Mouse (Mus musculus) bone marrow, adult 2 months (tissue): ENCODE data around the gene Psma5. TPM values are rescaled to one million over a fixed set of nuclear protein-coding genes. Genes with fewer than 3 reads are reported as not detected.

Experiments used
- H3K27ac ChIP-seq: fragments of 200-500 bp; 2 replicates; pipeline ENCODE4 v1.5.1; 2012; ENCODE audit warnings: low read depth, mild to moderate bottlenecking, control low read depth, inconsistent platforms, low read length; ENCODE audit not compliant: control insufficient read depth, poor library complexity, insufficient read depth
- H3K4me1 ChIP-seq: fragments of 200-500 bp; 2 replicates; pipeline ENCODE4 v1.6.1; 2011; ENCODE audit warnings: low read length; ENCODE audit not compliant: control insufficient read depth, insufficient read depth
- H3K4me3 ChIP-seq: fragments of 200-500 bp; replicated peaks from 2 replicates; pipeline ENCODE3; 2011; ENCODE audit warnings: mild to moderate bottlenecking, low read depth, low read length, control low read depth; ENCODE audit not compliant: control insufficient read depth
- CTCF ChIP-seq: fragments of 200-500 bp; IDR thresholded peaks from 2 replicates; pipeline ENCODE4 v1.5.1; 2011; ENCODE audit warnings: low read length, control low read depth; ENCODE audit not compliant: control insufficient read depth, insufficient read depth
- POLR2A ChIP-seq: fragments of 200-500 bp; IDR thresholded peaks from 2 replicates; pipeline ENCODE4 v1.6.1; 2011; ENCODE audit warnings: low read depth, mild to moderate bottlenecking, control low read depth, low read length, borderline replicate concordance; ENCODE audit not compliant: control insufficient read depth
- WGBS: fragments of 180-500 bp; shearing (Covaris S2); methylation state at CpG from one replicate; pipeline ENCODE4 v1.1.7; 2018; 5-methylcytosine and 5-hydroxymethylcytosine counted together
- polyA plus RNA-seq: library from polyadenylated mRNA; stranded (reverse); fragments of >200 nt; gene quantifications from 2 replicates; pipeline ENCODE4 v1.2.4, GENCODE M21; 2011; ENCODE audit warnings: low replicate concordance; ENCODE audit not compliant: missing spikeins, insufficient read depth, insufficient read length

Gene Psma5
- polyA plus RNA-seq, 1 experiment, result 60.9 TPM

GRCm38 (mm10) chr3:108306387-108306786 is 49.7 kb downstream of the Psma5 start:
- H3K27ac ChIP-seq, result peak overlapping the region; percentile 13; the same call in 1 of the 2 replicates
- peaks cover 2% of the 10 kb centered on the region; the same call in 1 of the 2 replicates for H3K4me1 ChIP-seq
- 49% methylated on average over 3 of the region's 3 CpGs for WGBS
- no peak for TF ChIP-seq CTCF
- TF ChIP-seq POLR2A, result no peak
- no peak overlapping the region for H3K4me3 ChIP-seq

DNA sequence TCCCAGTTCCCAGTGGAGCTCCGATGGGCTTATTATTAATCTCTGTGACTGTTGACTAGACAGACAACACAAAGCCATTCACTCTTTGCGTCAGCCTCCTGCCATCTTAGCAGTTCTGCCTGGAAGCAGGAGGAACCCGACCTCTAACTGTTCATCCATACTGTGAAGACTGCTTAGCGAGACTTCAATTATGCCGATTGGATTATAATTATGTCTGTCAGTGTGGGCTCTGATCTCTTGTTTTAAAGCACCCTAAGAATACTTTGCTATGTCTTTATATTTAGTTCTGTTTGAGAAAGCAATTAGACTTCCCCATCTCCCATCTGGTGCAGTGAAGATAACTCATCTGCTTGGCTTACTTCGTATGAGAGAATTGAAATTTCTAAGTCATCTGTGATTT is 50.8 kb downstream of the Psma5 start:
- WGBS, result 83% methylated on average over 6 of the region's 6 CpGs
- TF ChIP-seq CTCF, result no peak
- no peak for TF ChIP-seq POLR2A
- peaks cover 2% of the 10 kb centered on the region; the same call in 1 of the 2 replicates for H3K4me1 ChIP-seq
- H3K27ac ChIP-seq, result no peak overlapping the region
- H3K4me3 ChIP-seq, result no peak overlapping the region

DNA sequence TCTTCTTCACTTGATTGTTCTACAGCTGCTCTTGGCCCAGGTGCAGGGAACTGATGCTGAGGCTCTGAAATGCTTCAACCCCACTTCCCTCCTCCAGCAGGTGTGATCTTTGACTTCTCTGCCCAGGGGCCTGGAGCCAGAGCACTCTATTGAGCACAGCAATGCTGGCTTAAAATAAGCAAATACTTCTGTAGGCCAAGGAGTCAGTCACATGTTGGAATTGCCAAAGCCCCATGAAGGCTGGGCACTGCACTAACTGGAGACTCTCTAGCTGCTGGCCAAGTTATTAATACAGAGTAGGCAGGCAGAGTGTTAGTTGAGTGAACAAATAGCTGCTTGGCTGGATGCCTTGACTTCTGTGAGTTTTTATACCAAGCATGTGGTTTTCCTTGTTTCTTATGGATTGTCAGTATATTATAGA is 54.2 kb downstream of the Psma5 start:
- Histone ChIP-seq H3K4me3 (no peak overlapping the region), H3K27ac (no peak overlapping the region), H3K4me1 (peaks cover 2% of the 10 kb centered on the region; the same call in 1 of the 2 replicates)
- no peak for TF ChIP-seq POLR2A
- TF ChIP-seq CTCF, result no peak

DNA sequence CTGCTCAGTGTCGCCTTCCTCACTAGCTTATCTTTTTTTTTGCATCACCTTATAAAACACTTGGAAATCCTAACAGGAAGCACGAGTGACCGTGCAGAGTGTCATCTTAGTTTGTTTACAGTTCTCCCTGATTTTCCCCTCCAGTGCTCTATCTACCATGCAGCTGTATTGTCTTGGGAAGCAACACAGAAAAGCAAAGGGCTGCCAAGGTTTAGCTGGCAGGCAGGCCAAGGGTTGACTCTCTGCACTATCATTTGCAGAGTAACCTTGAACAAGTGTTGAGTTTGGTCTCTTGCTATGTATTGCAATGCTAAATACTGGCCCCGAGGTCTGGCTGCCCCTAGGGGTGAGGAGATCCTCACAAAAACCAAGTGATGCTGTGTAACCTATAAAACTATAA is 55.0 kb downstream of the Psma5 start:
- TF ChIP-seq POLR2A (no peak), CTCF (no peak)
- Histone ChIP-seq H3K4me1 (no peaks in the 10 kb centered on the region; the same call in 1 of the 2 replicates), H3K27ac (no peak overlapping the region), H3K4me3 (no peak overlapping the region)
- WGBS, result 75% methylated on average over 4 of the region's 4 CpGs

DNA sequence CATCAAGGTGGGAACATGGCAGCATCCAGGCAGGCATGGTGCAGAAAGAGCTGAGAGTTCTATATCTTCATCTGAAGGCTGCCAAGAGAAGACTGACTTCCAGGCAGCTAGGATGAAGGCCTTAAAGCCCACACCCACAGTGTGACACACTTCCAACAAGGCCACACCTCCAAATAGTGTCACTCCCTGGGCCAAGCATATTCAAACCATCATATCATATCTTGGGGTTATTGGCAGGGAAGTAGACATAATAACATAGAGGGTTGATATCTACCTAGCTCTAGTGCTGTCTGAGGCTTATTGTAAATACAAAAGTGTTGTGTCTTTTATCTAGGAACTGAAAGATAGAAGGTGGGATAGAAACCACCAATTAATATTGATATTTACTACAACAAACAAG is 55.7 kb downstream of the Psma5 start:
- no peak overlapping the region for H3K4me3 ChIP-seq
- no peak overlapping the region for H3K27ac ChIP-seq
- no peaks in the 10 kb centered on the region; the same call in 1 of the 2 replicates for H3K4me1 ChIP-seq
- TF ChIP-seq CTCF (no peak), POLR2A (no peak)

DNA sequence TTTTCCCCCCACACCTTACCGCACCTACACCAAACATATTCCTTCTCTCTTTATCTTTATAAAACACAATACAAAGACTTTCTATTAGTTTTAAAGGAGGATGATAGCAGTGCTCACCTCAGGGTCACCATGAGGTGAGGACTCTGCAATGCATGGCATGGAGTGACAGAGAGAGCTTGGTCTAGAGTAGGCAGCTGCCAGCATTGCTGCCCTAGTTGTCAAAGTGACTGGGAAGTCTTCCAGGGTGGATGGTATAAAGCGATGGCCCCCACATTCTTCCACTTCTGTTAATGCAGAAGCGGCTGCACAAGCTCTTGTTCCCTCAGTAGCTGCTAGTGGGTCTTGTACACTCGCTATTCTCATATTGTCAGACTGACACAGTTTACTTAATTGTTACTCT is 56.4 kb downstream of the Psma5 start:
- Histone ChIP-seq H3K4me1 (no peaks in the 10 kb centered on the region), H3K27ac (no peak overlapping the region), H3K4me3 (no peak overlapping the region)
- TF ChIP-seq POLR2A (no peak), CTCF (no peak)
- WGBS, result 84% methylated on average over 4 of the region's 4 CpGs

- WGBS, result 57% methylated on average over 8 of the region's 8 CpGs
- Histone ChIP-seq H3K27ac (no peak overlapping the region), H3K4me3 (no peak overlapping the region), H3K4me1 (no peaks in the 10 kb centered on the region)
- no peak for TF ChIP-seq POLR2A
- no peak for TF ChIP-seq CTCF
Measured at GRCm38 (mm10) chr3:108314038-108314675, 57.4 kb downstream of the Psma5 start.

GRCm38 (mm10) chr3:108318517-108318916 is 61.8 kb downstream of the Psma5 start:
- 64% methylated on average over 2 of the region's 2 CpGs for WGBS
- H3K4me3 ChIP-seq, result no peak overlapping the region
- TF ChIP-seq POLR2A (no peak), CTCF (no peak)
- H3K27ac ChIP-seq, result no peak overlapping the region
- H3K4me1 ChIP-seq, result no peaks in the 10 kb centered on the region; the same call in 1 of the 2 replicates

DNA sequence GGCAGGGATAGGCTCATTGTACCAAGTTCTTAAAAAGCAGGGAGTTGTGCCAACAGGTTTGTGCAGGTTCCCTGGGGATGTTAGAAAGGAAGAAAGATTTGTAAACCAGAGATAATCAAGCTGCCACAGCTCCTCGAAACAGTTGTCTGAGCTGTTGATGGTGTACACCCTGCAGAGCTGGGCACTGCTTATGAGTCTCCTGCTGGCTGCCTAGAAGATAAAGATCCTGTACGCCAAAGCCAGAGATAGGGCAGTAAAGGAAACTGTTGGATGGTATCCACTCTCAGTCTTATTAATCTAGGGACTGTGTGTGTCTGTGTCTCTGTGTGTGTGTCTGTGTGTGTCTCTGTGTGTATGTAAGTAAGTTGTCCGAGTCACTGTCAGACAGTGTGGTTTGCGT is 64.9 kb downstream of the Psma5 start:
- Histone ChIP-seq H3K4me3 (no peak overlapping the region), H3K27ac (no peak overlapping the region), H3K4me1 (no peaks in the 10 kb centered on the region; the same call in 1 of the 2 replicates)
- WGBS, result 68% methylated on average over 4 of the region's 4 CpGs
- TF ChIP-seq CTCF (no peak), POLR2A (no peak)
